Mouse (Mus musculus): Measurements from ENCODE around the gene Anks3.

Anks3 gene

DNA sequence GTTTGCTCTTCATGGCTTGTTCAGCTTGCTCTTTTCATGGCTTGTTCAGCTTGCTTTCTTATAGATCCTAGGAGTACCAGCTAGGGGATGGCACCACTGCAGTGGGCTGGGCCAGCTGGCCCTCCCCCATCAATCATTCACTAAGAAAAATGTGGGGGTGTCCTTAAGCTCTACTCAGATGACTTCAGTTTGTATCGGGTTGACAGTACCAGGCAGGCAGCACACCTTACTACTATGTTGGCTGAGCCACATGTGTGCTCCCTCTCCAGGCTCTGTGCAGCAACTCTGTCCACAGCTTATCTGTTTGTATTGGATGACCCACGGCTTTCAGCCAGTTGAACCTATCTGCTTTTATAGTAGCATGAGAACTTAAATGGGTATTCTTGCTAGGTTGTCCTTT is 35.5 kb downstream of the Anks3 start:
- DNase-seq (ENCODE audit: low read depth, low spot score): no peak

- DNase-seq (ENCODE audit: low read depth, low spot score): no peak
Observed at GRCm38 (mm10) chr16:4927967-4928366, 36.0 kb downstream of the Anks3 start.

DNA sequence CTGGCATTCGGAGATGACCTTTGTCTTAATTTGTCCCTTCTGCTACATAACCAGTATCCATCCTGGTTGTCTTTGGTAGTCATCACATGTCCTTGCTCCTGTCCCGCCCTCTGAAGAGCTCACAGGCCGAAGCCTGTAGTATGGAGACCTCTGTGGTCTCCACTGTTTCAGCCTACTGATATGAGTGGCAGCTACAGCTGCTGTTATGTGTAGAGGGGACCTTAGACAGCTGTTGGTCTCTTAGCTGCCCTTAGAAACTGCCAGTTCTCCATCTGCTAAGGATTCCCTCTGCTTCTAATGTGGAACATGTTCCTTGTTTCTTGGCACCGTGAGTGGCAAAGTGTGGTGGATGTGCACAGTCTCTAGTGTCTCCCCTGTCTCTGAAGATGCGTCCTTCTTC is 40.0 kb downstream of the Anks3 start:
- DNase-seq (ENCODE audit: low read depth, low spot score): no peak

DNA sequence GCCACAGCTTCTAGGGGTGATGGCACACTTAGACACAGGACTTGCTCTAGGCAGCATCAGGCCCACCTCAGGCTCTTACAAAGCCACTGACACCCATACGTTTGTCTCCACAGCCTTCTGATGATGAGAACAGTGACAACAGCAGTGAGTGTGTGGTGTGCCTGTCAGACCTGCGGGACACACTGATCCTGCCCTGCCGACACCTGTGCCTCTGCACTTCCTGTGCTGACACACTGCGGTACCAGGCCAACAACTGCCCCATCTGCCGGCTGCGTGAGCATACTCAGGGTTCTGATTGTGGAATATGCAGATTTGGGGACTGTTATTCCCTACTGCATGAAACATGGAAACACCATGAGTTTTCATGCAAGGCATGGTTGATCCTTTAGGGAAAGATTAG is 41.5 kb downstream of the Anks3 start:
- no peak for DNase-seq (ENCODE audit: low read depth, low spot score)

GRCm38 (mm10) chr16:4920556-4920955 is 43.4 kb downstream of the Anks3 start:
- DNase-seq (ENCODE audit: low read depth, low spot score): no peak

DNA sequence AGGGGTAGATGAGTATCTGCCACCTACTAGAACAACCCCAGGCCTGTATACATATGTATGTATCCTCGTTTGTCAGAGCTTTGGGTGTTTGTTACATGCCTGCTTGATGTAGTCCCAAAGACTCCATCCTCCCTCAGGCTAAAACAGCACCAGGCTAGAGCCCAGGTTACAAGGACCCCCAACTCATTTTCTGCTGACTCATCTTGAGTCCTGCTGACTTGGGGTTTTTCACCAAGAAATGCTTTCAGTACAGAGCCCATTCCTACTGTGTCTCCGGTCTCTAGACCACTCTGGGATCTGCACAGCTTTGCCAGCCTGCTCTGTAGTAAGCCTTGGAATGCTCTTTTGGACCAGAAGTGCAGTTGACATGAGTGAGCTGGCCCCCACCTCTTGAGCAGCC is 47.4 kb downstream of the Anks3 start:
- DNase-seq (ENCODE audit: low read depth, low spot score): no peak

- no peak for DNase-seq (ENCODE audit: low read depth, low spot score)
Observed at GRCm38 (mm10) chr16:4915931-4916330, 48.1 kb downstream of the Anks3 start.

GRCm38 (mm10) chr16:4913783-4914735 is 49.9 kb downstream of the Anks3 start:
- DNase-seq (ENCODE audit: low read depth, low spot score): peak; percentile 62

- DNase-seq (ENCODE audit: low read depth, low spot score): no peak
Observed at GRCm38 (mm10) chr16:4912907-4913782, 50.9 kb downstream of the Anks3 start.

GRCm38 (mm10) chr16:4912074-4912648 is 51.8 kb downstream of the Anks3 start:
- no peak for DNase-seq (ENCODE audit: low read depth, low spot score)

DNA sequence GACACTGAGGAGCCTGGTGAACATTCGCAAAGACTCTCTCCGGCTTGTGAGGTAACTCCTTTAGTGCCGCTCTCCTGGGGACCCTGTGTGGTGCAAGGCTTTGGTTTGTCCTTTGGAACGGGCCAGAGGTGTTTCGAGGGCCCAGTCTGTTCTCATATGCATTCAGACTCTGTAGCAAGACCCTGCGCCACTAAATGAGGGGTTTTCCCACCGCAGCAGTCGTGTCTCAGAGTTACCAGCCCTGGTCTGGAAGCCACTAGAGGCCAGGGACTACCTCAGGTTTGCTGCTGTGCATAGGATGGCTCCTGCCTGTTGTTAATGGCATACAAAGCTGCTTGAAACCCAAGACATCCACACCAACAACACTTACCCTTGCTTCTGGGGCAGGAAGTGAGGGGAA is 53.2 kb downstream of the Anks3 start:
- DNase-seq (ENCODE audit: low read depth, low spot score): no peak

- DNase-seq (ENCODE audit: low read depth, low spot score): peak; percentile 57
Observed at GRCm38 (mm10) chr16:4909745-4910144, 54.3 kb downstream of the Anks3 start.

DNA sequence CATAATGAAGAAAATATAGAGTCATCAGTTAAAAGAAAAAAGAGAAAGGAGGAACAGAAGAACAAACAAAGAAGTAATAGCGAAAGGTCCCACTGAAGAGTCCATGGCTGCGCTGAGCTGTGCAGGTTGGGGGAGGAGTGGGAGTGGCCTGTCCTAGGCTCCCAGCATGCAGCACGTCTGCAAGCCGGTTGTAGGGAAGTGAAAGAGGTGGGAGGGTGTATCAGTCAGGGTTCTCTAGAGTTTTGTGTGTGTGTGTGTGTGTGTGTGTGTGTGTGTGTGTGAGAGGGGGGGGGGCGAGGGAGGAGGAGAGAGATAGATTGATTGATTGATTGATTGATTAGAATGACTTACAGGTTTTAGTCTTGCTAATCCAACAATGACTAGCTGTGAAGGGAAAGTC is 56.0 kb downstream of the Anks3 start:
- DNase-seq (ENCODE audit: low read depth, low spot score): peak; percentile 91

DNA sequence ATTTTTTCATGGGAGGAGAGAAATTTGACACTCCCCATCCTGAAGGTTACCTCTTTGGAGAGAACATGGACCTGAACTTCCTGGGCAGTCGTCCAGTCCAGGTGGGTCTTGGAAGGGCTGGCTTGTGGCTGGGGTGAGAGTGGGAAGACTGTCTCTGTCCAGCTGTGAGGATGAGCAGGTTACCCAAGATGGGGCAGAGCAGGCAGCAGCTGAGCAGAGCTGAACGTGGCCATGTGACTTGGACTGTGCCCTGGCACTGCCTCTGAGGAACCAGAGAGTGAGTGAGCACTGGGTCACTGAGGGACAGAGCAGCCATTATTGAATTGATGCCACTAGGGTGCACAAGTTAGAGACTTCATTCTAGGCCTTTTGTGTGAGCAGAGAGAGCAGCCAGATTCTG is 56.6 kb downstream of the Anks3 start:
- no peak for DNase-seq (ENCODE audit: low read depth, low spot score)

- DNase-seq (ENCODE audit: low read depth, low spot score): no peak
Observed at GRCm38 (mm10) chr16:4906559-4906958, 57.4 kb downstream of the Anks3 start.

GRCm38 (mm10) chr16:4905591-4905990 is 58.4 kb downstream of the Anks3 start:
- DNase-seq (ENCODE audit: low read depth, low spot score): no peak

DNA sequence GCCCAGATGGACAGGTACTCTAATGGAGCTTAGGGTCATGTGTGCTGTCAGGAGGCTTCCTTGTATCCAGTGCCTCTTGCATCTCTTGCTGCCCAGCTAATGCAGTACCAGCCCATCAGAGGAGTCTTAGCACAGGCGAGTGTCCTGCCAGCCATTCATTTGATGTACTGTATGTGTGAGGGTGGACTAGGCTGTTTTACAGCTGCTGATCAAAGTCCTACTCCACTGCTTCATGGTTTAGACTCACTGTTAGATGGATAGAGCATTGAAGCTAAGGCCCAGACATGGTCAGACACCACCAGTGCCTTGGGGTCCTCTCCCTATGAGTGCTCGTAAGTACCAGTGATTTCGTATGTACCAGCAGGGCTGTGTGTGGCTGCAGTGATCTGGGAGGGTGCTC is 59.1 kb downstream of the Anks3 start:
- no peak for DNase-seq (ENCODE audit: low read depth, low spot score)

DNA sequence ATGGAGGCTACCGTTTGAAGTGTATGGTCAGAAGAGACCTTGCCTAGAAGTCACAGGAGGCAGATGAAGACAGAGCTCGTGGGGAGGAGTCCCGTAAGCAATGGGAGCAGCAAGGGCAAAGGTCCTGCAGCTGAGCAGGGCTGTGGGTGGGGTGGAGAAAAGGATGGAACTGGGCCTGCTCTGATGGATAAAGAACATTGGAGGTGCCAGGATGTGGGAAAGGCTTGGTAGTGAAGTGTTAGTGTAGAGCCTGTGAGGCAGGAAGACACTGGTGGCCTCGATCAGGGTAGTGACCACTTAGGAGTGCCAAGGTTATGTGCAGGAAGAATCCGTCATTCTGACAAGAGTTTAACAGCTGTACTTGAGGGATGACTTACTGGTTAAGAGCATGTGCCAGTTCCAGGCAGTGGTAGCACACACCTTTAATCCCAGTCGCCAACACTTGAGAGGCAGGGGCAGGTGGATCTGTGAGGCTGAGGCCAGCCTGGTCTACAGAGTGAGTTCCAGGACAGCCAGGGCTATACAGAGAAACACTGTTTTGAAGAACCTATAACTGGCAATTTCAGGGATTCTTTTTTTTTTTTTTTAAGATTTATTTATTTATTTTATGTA is 60.4 kb downstream of the Anks3 start:
- no peak for DNase-seq (ENCODE audit: low read depth, low spot score)

DNA sequence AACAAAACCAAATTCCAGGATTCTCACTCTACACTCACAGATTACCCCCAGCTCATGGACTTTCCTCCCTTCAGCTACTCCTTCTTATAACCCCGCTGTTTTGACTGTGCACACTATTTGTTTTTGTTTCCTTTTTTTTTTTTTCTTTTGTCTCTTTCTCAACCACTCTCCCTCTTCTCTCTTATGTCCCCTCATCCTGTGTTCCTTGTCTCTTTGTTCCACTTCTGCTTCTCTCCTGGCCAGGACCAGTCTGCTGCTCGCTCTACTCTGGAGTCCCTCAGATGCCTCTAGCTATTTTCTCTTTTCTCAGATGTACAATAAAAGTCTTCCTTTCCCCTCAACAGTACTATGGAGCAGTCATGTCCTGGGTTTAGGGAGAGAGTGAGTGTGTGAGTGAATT is 61.6 kb downstream of the Anks3 start:
- no peak for DNase-seq (ENCODE audit: low read depth, low spot score)

GRCm38 (mm10) chr16:4901167-4901566 is 62.8 kb downstream of the Anks3 start:
- DNase-seq (ENCODE audit: low read depth, low spot score): no peak

DNA sequence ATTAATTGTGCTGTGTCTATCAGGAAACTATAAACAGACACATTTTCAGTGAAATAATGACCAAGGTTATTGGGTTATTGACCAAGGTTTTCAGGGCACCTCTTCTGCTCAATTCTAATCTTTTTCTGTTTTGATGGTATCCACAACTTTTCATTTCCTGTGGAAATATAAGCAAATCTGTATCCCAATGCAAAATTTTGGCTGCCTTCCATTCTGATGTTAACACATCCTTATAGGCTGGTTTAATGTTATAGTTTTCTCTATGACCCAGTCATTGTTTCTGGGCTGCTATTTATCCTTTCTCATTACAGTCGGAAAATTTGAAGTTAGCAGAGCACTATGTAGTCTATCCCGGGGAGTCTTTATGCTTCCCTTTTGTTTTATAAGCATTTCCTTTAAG is 64.3 kb downstream of the Anks3 start:
- DNase-seq (ENCODE audit: low read depth, low spot score): no peak

- peak; percentile 89 for DNase-seq (ENCODE audit: low read depth, low spot score)
Observed at GRCm38 (mm10) chr16:4898881-4899280, 65.1 kb downstream of the Anks3 start.
